In genomic region chr14:75566303-75566702, GRCm38 (mm10) we compare ENCODE assay signal across 20 mouse cellular contexts. TPM values are rescaled to one million over a fixed set of nuclear protein-coding genes. Genes with fewer than 3 reads are reported as not detected.
A peak's percentile ranks its signal among the peaks of the same experiment; 100 is the strongest.
DNase-seq lines count a peak whose midpoint lies in the region; ATAC-seq and TF ChIP-seq lines count a peak whose summit lies in the region.
"Had no signal": no experiment of that assay in that cellular context is flagged by ENCODE, and none has a peak within 500 bp of the region (broad histone marks: within the 10 kb centered on the region; RNA-seq: fewer than 3 reads in every experiment).

No protein-coding gene starts in this region.

- H3K27me3 ChIP-seq in forebrain, embryonic 11.5 days (ENCODE audit: control insufficient read depth, insufficient read depth, low read length) = no peaks in the 10 kb centered on the region
- no peaks in the 10 kb centered on the region for H3K27me3 ChIP-seq in hindbrain, embryonic 14.5 days (ENCODE audit: control insufficient read depth, insufficient read depth, low read length)
- no peaks in the 10 kb centered on the region for H3K27me3 ChIP-seq in midbrain, postnatal 0 days (ENCODE audit: insufficient read depth, low read length)
- no peaks in the 10 kb centered on the region for H3K27me3 ChIP-seq in liver, embryonic 12.5 days (replicated peaks)
- H3K27me3 ChIP-seq: CH12.LX; heart, embryonic 15.5 days; limb, embryonic 12.5 days; stomach, embryonic 15.5 days had no signal

- peak; percentile 71 for ATAC-seq in forebrain, embryonic 11.5 days (replicated peaks; ENCODE audit: low FRiP score)
- peak; percentile 73 for ATAC-seq in hindbrain, embryonic 14.5 days (ENCODE audit: low FRiP score)
- peak; percentile 39; the same call in 1 of the 2 replicates for ATAC-seq in midbrain, postnatal 0 days (ENCODE audit: low FRiP score)
- no peak for ATAC-seq in liver, embryonic 12.5 days
- ATAC-seq: liver, postnatal 0 days had no signal

- no peak overlapping the region for H3K9ac ChIP-seq in forebrain, embryonic 11.5 days (ENCODE audit: low read length)
- no peak overlapping the region for H3K9ac ChIP-seq in hindbrain, embryonic 14.5 days
- H3K9ac ChIP-seq in midbrain, postnatal 0 days (replicated peaks; ENCODE audit: low read length, poor library complexity, severe bottlenecking) = no peak overlapping the region
- H3K9ac ChIP-seq in liver, embryonic 12.5 days = no peak overlapping the region
- H3K9ac ChIP-seq: heart, embryonic 15.5 days; limb, embryonic 12.5 days; liver, postnatal 0 days; stomach, embryonic 15.5 days had no signal

- H3K9me3 ChIP-seq in forebrain, embryonic 11.5 days (ENCODE audit: control insufficient read depth, low read length) = no peaks in the 10 kb centered on the region
- H3K9me3 ChIP-seq in hindbrain, embryonic 14.5 days (ENCODE audit: control insufficient read depth, low read length) = no peaks in the 10 kb centered on the region
- no peaks in the 10 kb centered on the region for H3K9me3 ChIP-seq in midbrain, postnatal 0 days (ENCODE audit: low read length)
- no peaks in the 10 kb centered on the region for H3K9me3 ChIP-seq in liver, embryonic 12.5 days (replicated peaks)
- H3K9me3 ChIP-seq: embryonic facial prominence, embryonic 10.5 days; heart, embryonic 15.5 days; limb, embryonic 12.5 days; stomach, embryonic 15.5 days had no signal

- 35% methylated on average over 3 of the region's 3 CpGs for WGBS in forebrain, embryonic 11.5 days
- WGBS in hindbrain, embryonic 14.5 days = 24% methylated on average over 3 of the region's 3 CpGs
- 38% methylated on average over 3 of the region's 3 CpGs for WGBS in midbrain, postnatal 0 days
- WGBS in liver, embryonic 12.5 days (ENCODE audit: insufficient replicate concordance) = 66% methylated on average over 3 of the region's 3 CpGs

- H3K4me1 ChIP-seq in forebrain, embryonic 11.5 days (replicated peaks; ENCODE audit: control insufficient read depth, insufficient read depth, low read length) = peaks cover 7% of the 10 kb centered on the region; the same call in 1 of the 2 replicates
- peaks cover 24% of the 10 kb centered on the region for H3K4me1 ChIP-seq in hindbrain, embryonic 14.5 days (replicated peaks; ENCODE audit: control insufficient read depth, insufficient read depth, low read length)
- peaks cover 5% of the 10 kb centered on the region; the same call in 1 of the 2 replicates for H3K4me1 ChIP-seq in midbrain, postnatal 0 days (ENCODE audit: insufficient read depth, low read length)
- peaks cover 8% of the 10 kb centered on the region for H3K4me1 ChIP-seq in liver, embryonic 12.5 days
- H3K4me1 ChIP-seq: limb, embryonic 12.5 days; stomach, embryonic 15.5 days had no signal

- peak overlapping the region; percentile 57; the same call in 1 of the 2 replicates for H3K27ac ChIP-seq in forebrain, embryonic 11.5 days (ENCODE audit: low read depth, low read length)
- H3K27ac ChIP-seq in hindbrain, embryonic 14.5 days = peak overlapping the region; percentile 69
- H3K27ac ChIP-seq in midbrain, postnatal 0 days (ENCODE audit: low read depth, low read length) = 0 out of 2 replicates have a peak overlapping the region, but pooled peaks have one; percentile 12
- H3K27ac ChIP-seq in liver, embryonic 12.5 days = no peak overlapping the region
- H3K27ac ChIP-seq: embryonic facial prominence, embryonic 10.5 days; heart, embryonic 15.5 days; left cerebral cortex, adult 2 months; limb, embryonic 12.5 days; macrophage; stomach, embryonic 15.5 days had no signal

- no peak overlapping the region for H3K4me2 ChIP-seq in forebrain, embryonic 11.5 days (ENCODE audit: low read depth, low read length, severe bottlenecking)
- no peak overlapping the region for H3K4me2 ChIP-seq in hindbrain, embryonic 14.5 days (replicated peaks)
- H3K4me2 ChIP-seq in midbrain, postnatal 0 days (ENCODE audit: low read depth, low read length, poor library complexity, severe bottlenecking) = no peak overlapping the region
- H3K4me2 ChIP-seq in liver, embryonic 12.5 days = no peak overlapping the region
- H3K4me2 ChIP-seq: heart, embryonic 15.5 days; limb, embryonic 12.5 days; stomach, embryonic 15.5 days had no signal

- no peak for TF ChIP-seq CTCF in midbrain, postnatal 0 days (IDR thresholded peaks at IDR 0.05)

- DNase-seq in cerebellum, adult 9-11 months = peak; percentile 9
- DNase-seq in cerebellum, adult 8-10 months = no peak
- no peak for DNase-seq in forebrain, embryonic 11.5 days (ENCODE audit: low spot score)
- DNase-seq in hindbrain, embryonic 14.5 days (ENCODE audit: low spot score) = peak; percentile 62
- DNase-seq in midbrain, postnatal 0 days (ENCODE audit: low spot score) = peak; percentile 63
- no peak for DNase-seq in left cerebral cortex, adult 8-10 months (ENCODE audit: low spot score in 2 of 2)
- no peak for DNase-seq in MN1 (ENCODE audit: low spot score)

- no peak overlapping the region for H3K4me3 ChIP-seq in forebrain, embryonic 11.5 days (ENCODE audit: low read depth, low read length)
- H3K4me3 ChIP-seq in hindbrain, embryonic 14.5 days (replicated peaks; ENCODE audit: low read length) = no peak overlapping the region
- no peak overlapping the region for H3K4me3 ChIP-seq in midbrain, postnatal 0 days (ENCODE audit: low read depth, low read length)
- no peak overlapping the region for H3K4me3 ChIP-seq in liver, embryonic 12.5 days
- H3K4me3 ChIP-seq: embryonic facial prominence, embryonic 10.5 days; heart, embryonic 15.5 days; left cerebral cortex, adult 2 months; limb, embryonic 12.5 days; stomach, embryonic 15.5 days had no signal

- H3K36me3 ChIP-seq in forebrain, embryonic 11.5 days (ENCODE audit: control insufficient read depth, insufficient read depth, low read length) = no peaks in the 10 kb centered on the region
- no peaks in the 10 kb centered on the region for H3K36me3 ChIP-seq in hindbrain, embryonic 14.5 days (replicated peaks; ENCODE audit: control insufficient read depth, insufficient read depth)
- H3K36me3 ChIP-seq in midbrain, postnatal 0 days (ENCODE audit: insufficient read depth, low read length) = no peaks in the 10 kb centered on the region
- no peaks in the 10 kb centered on the region for H3K36me3 ChIP-seq in liver, embryonic 12.5 days
- H3K36me3 ChIP-seq: embryonic facial prominence, embryonic 10.5 days; heart, embryonic 15.5 days; limb, embryonic 12.5 days; stomach, embryonic 15.5 days had no signal

RNA-seq across cellular contexts. Expression of gene Spert, which starts 26.6 kb away (rescaled TPM):
- polyA plus RNA-seq in forebrain, embryonic 11.5 days (2014; fragmentation: Nextera tagmentation; extraction: Ambion mirVana) = not detected in 2 replicates
- not detected in 2 replicates for polyA plus RNA-seq in hindbrain, embryonic 14.5 days (2014; fragmentation: Nextera tagmentation; extraction: Ambion mirVana)
- total RNA-seq in midbrain, postnatal 0 days (2014; rRNA removed) = not detected in 2 replicates
- not detected in 2 replicates for polyA plus RNA-seq in midbrain, postnatal 0 days (2015; fragmentation: Nextera tagmentation; extraction: Ambion mirVana)
- polyA plus RNA-seq in liver, embryonic 12.5 days (2016; fragmentation: Nextera tagmentation; extraction: Ambion mirVana) = not detected in 2 replicates
- total RNA-seq in left cerebral cortex, adult 8-10 months (2022) = not detected
- total RNA-seq: adrenal gland, postnatal 14 days; CH12.LX; gastrocnemius, adult 18-20 months; heart, adult 18-20 months; layer of hippocampus, adult 8-10 months; left cerebral cortex, adult 2 months had no signal
- polyA plus RNA-seq: embryonic facial prominence, embryonic 10.5 days; heart, embryonic 15.5 days; limb, embryonic 12.5 days; liver, postnatal 0 days; macrophage; stomach, embryonic 15.5 days had no signal

Comparison
In these comparisons a context has a peak if more than half of its experiments do, and no peak if none do; other contexts are left out.
1. DNase-seq: peak in cerebellum, adult 9-11 months (single experiment), hindbrain, embryonic 14.5 days (single experiment) and midbrain, postnatal 0 days (single experiment); none in cerebellum, adult 8-10 months (single experiment), forebrain, embryonic 11.5 days (single experiment), left cerebral cortex, adult 8-10 months (0 of 2) and MN1 (single experiment).